Mouse (Mus musculus) CH12F3 (cell line): ENCODE measurements around the gene Ggt5.

Experiments
- in situ Hi-C: fragments of 300-500 bp; cut with MboI; formaldehyde crosslinking; loops from 2 replicates; pipeline ENCODE4 v1.14.3; 2020; ENCODE audit warnings: low sequenced_read_pairs

Ggt5 gene

GRCm38 (mm10) chr10:75568029-75568428 is 21.1 kb upstream of the Ggt5 start:
- in situ Hi-C loops = no loop called here

GRCm38 (mm10) chr10:75568441-75568840 is 20.7 kb upstream of the Ggt5 start:
- in situ Hi-C loops = no loop called here

- in situ Hi-C loops = no loop called here
Measured at GRCm38 (mm10) chr10:75568851-75569250, 20.3 kb upstream of the Ggt5 start.

GRCm38 (mm10) chr10:75570981-75571657 is 18.0 kb upstream of the Ggt5 start:
- in situ Hi-C loops = no loop called here

GRCm38 (mm10) chr10:75571937-75572336 is 17.2 kb upstream of the Ggt5 start:
- in situ Hi-C loops = no loop called here

- in situ Hi-C loops = no loop called here
Measured at GRCm38 (mm10) chr10:75573181-75573580, 16.0 kb upstream of the Ggt5 start.

GRCm38 (mm10) chr10:75573965-75574364 is 15.2 kb upstream of the Ggt5 start:
- in situ Hi-C loops = no loop called here

GRCm38 (mm10) chr10:75579129-75579528 is 10.0 kb upstream of the Ggt5 start:
- in situ Hi-C loops = no loop called here

- in situ Hi-C loops = no loop called here
Measured at GRCm38 (mm10) chr10:75585876-75586552, 3.1 kb upstream of the Ggt5 start.

GRCm38 (mm10) chr10:75586553-75586879 is 2.6 kb upstream of the Ggt5 start:
- in situ Hi-C loops = no loop called here

- in situ Hi-C loops = no loop called here
Measured at GRCm38 (mm10) chr10:75587781-75588180, 1.4 kb upstream of the Ggt5 start.

- in situ Hi-C loops = no loop called here
Measured at GRCm38 (mm10) chr10:75588336-75588735, 804 bp upstream of the Ggt5 start.

GRCm38 (mm10) chr10:75589651-75590050 is 511 bp downstream of the Ggt5 start:
- in situ Hi-C loops = no loop called here

GRCm38 (mm10) chr10:75591211-75591894 is 2.2 kb downstream of the Ggt5 start:
- in situ Hi-C loops = no loop called here

GRCm38 (mm10) chr10:75592585-75592984 is 3.4 kb downstream of the Ggt5 start:
- in situ Hi-C loops = no loop called here

- in situ Hi-C loops = no loop called here
Measured at GRCm38 (mm10) chr10:75595981-75596380, 6.8 kb downstream of the Ggt5 start.

- in situ Hi-C loops = no loop called here
Measured at GRCm38 (mm10) chr10:75600189-75600730, 11.1 kb downstream of the Ggt5 start.

- in situ Hi-C loops = no loop called here
Measured at GRCm38 (mm10) chr10:75605162-75605846, 16.2 kb downstream of the Ggt5 start.

- in situ Hi-C loops = no loop called here
Measured at GRCm38 (mm10) chr10:75607253-75607652, 18.1 kb downstream of the Ggt5 start.

GRCm38 (mm10) chr10:75608975-75609374 is 19.8 kb downstream of the Ggt5 start:
- in situ Hi-C loops = no loop called here

- in situ Hi-C loops = no loop called here
Measured at GRCm38 (mm10) chr10:75610486-75610885, 21.3 kb downstream of the Ggt5 start.
